Mouse (Mus musculus) stomach, embryonic 15.5 days (tissue): Measurements from ENCODE around the gene Pole2. TPM values are rescaled to one million over a fixed set of nuclear protein-coding genes. Genes with fewer than 3 reads are reported as not detected.
A peak's percentile ranks its signal among the peaks of the same experiment; 100 is the strongest.

Source experiments
- ATAC-seq: fragments of 200-750 bp; cut with Nextera tagmentation; 2 replicates; pipeline ENCODE4 v1.8.0; 2017; ENCODE audit warnings: low read depth, moderate number of reproducible peaks, moderate TSS enrichment; ENCODE audit not compliant: insufficient read depth, low FRiP score
- H3K27ac ChIP-seq: fragments of 300-500 bp; sonication (generic); 2 replicates; pipeline ENCODE4 v1.5.1; 2015; ENCODE audit warnings: mild to moderate bottlenecking, inconsistent platforms
- H3K27me3 ChIP-seq: fragments of 300-500 bp; sonication (generic); replicated peaks from 2 replicates; pipeline ENCODE4 v1.6.1; 2015; ENCODE audit warnings: inconsistent platforms
- H3K36me3 ChIP-seq: fragments of 300-500 bp; sonication (generic); 2 replicates; pipeline ENCODE4 v1.6.1; 2015; ENCODE audit warnings: inconsistent platforms
- H3K4me1 ChIP-seq: fragments of 300-500 bp; sonication (generic); 2 replicates; pipeline ENCODE4 v1.6.1; 2015; ENCODE audit warnings: inconsistent platforms
- H3K4me2 ChIP-seq: fragments of 300-500 bp; sonication (generic); 2 replicates; pipeline ENCODE4 v1.6.1; 2015; ENCODE audit warnings: mild to moderate bottlenecking, inconsistent platforms
- H3K4me3 ChIP-seq: fragments of 300-500 bp; sonication (generic); replicated peaks from 2 replicates; pipeline ENCODE4 v1.5.1; 2015; ENCODE audit warnings: inconsistent platforms
- H3K9ac ChIP-seq: fragments of 300-500 bp; sonication (generic); 2 replicates; pipeline ENCODE4 v1.6.1; 2015; ENCODE audit warnings: inconsistent platforms
- H3K9me3 ChIP-seq: fragments of 300-500 bp; sonication (generic); 2 replicates; pipeline ENCODE4 v1.6.1; 2016; ENCODE audit warnings: inconsistent platforms
- WGBS: fragments of 180-500 bp; shearing (Covaris S2); methylation state at CpG from one replicate; pipeline ENCODE4 v1.1.7; 2015; 5-methylcytosine and 5-hydroxymethylcytosine counted together
- polyA plus RNA-seq: library from polyadenylated mRNA; unstranded; fragments of >200 nt; fragmentation: Nextera tagmentation; extraction: Ambion mirVana; gene quantifications from 2 replicates; pipeline ENCODE4 v1.2.1, GENCODE M21; 2015

Pole2 gene
- polyA plus RNA-seq, 1 experiment from 2014 or later = 24.3 TPM

GRCm38 (mm10) chr12:69238284-69238683 lies 10.3 kb upstream of the Pole2 start:
- Histone ChIP-seq H3K27me3 (no peaks in the 10 kb centered on the region), H3K9ac (no peak overlapping the region), H3K27ac (no peak overlapping the region), H3K4me3 (no peak overlapping the region), H3K4me1 (0 out of 2 replicates have a peak, but pooled peaks cover 4% of the 10 kb centered on the region), H3K36me3 (no peaks in the 10 kb centered on the region), H3K9me3 (no peaks in the 10 kb centered on the region), H3K4me2 (no peak overlapping the region)
- WGBS = 36% methylated on average over 3 of the region's 3 CpGs
- no peak for ATAC-seq

GRCm38 (mm10) chr12:69235782-69236181 lies 7.8 kb upstream of the Pole2 start:
- Histone ChIP-seq H3K36me3 (no peaks in the 10 kb centered on the region), H3K4me2 (no peak overlapping the region), H3K9me3 (no peaks in the 10 kb centered on the region), H3K4me3 (no peak overlapping the region), H3K9ac (no peak overlapping the region), H3K4me1 (no peaks in the 10 kb centered on the region), H3K27ac (no peak overlapping the region; the same call in 1 of the 2 replicates), H3K27me3 (no peaks in the 10 kb centered on the region)
- ATAC-seq = peak; percentile 75
- 78% methylated on average over 6 of the region's 6 CpGs for WGBS

GRCm38 (mm10) chr12:69229251-69229650 lies 1.3 kb upstream of the Pole2 start:
- Histone ChIP-seq H3K9ac (no peak overlapping the region), H3K9me3 (no peaks in the 10 kb centered on the region), H3K4me2 (no peak overlapping the region), H3K4me1 (peaks cover 6% of the 10 kb centered on the region; the same call in 1 of the 2 replicates), H3K27ac (no peak overlapping the region), H3K36me3 (no peaks in the 10 kb centered on the region), H3K27me3 (no peaks in the 10 kb centered on the region), H3K4me3 (no peak overlapping the region)
- ATAC-seq = no peak
- WGBS = 66% methylated on average over 2 of the region's 2 CpGs

- peaks cover 4% of the 10 kb centered on the region; the same call in 1 of the 2 replicates for H3K36me3 ChIP-seq
- no peaks in the 10 kb centered on the region for H3K27me3 ChIP-seq
- H3K4me1 ChIP-seq = no peaks in the 10 kb centered on the region
- no peak overlapping the region for H3K4me3 ChIP-seq
- no peak overlapping the region for H3K4me2 ChIP-seq
- no peak overlapping the region for H3K9ac ChIP-seq
- WGBS = 90% methylated on average over 19 of the region's 19 CpGs
- no peak for ATAC-seq
- no peaks in the 10 kb centered on the region for H3K9me3 ChIP-seq
- no peak overlapping the region for H3K27ac ChIP-seq
These were observed 7.2 kb downstream of the Pole2 start for GRCm38 (mm10) chr12:69220613-69221277.

GRCm38 (mm10) chr12:69216587-69216986 lies 11.4 kb downstream of the Pole2 start:
- ATAC-seq = no peak
- Histone ChIP-seq H3K9me3 (no peaks in the 10 kb centered on the region), H3K4me1 (no peaks in the 10 kb centered on the region)

GRCm38 (mm10) chr12:69215000-69215785 lies 12.8 kb downstream of the Pole2 start:
- H3K36me3 ChIP-seq = peaks cover 14% of the 10 kb centered on the region

More at GRCm38 (mm10) chr12:69216587-69216986, 11.4 kb downstream of the Pole2 start:
- Histone ChIP-seq H3K36me3 (peaks cover 18% of the 10 kb centered on the region), H3K27ac (no peak overlapping the region), H3K9ac (no peak overlapping the region), H3K4me3 (no peak overlapping the region), H3K4me2 (no peak overlapping the region), H3K27me3 (no peaks in the 10 kb centered on the region)
- 95% methylated on average over 7 of the region's 7 CpGs for WGBS

GRCm38 (mm10) chr12:69214393-69214792 lies 13.6 kb downstream of the Pole2 start:
- WGBS = 92% methylated on average over 7 of the region's 7 CpGs
- Histone ChIP-seq H3K36me3 (peaks cover 14% of the 10 kb centered on the region), H3K27ac (no peak overlapping the region)

More at GRCm38 (mm10) chr12:69215000-69215785, 12.8 kb downstream of the Pole2 start:
- Histone ChIP-seq H3K4me1 (no peaks in the 10 kb centered on the region), H3K27ac (no peak overlapping the region), H3K27me3 (no peaks in the 10 kb centered on the region), H3K9me3 (no peaks in the 10 kb centered on the region), H3K4me3 (no peak overlapping the region), H3K9ac (no peak overlapping the region), H3K4me2 (no peak overlapping the region)
- ATAC-seq = no peak
- WGBS = 79% methylated on average over 3 of the region's 3 CpGs

GRCm38 (mm10) chr12:69213186-69213777 lies 14.7 kb downstream of the Pole2 start:
- H3K27ac ChIP-seq = no peak overlapping the region
- H3K9me3 ChIP-seq = no peaks in the 10 kb centered on the region
- 93% methylated on average over 13 of the region's 13 CpGs for WGBS
- no peak for ATAC-seq
- H3K9ac ChIP-seq = no peak overlapping the region
- H3K4me1 ChIP-seq = no peaks in the 10 kb centered on the region
- H3K36me3 ChIP-seq = peaks cover 14% of the 10 kb centered on the region
- H3K27me3 ChIP-seq = no peaks in the 10 kb centered on the region
- H3K4me3 ChIP-seq = no peak overlapping the region
- no peak overlapping the region for H3K4me2 ChIP-seq

More at GRCm38 (mm10) chr12:69214393-69214792, 13.6 kb downstream of the Pole2 start:
- Histone ChIP-seq H3K4me1 (no peaks in the 10 kb centered on the region), H3K9me3 (no peaks in the 10 kb centered on the region), H3K4me3 (no peak overlapping the region), H3K27me3 (no peaks in the 10 kb centered on the region), H3K4me2 (no peak overlapping the region), H3K9ac (no peak overlapping the region)
- no peak for ATAC-seq

- Histone ChIP-seq H3K4me1 (no peaks in the 10 kb centered on the region), H3K9ac (no peak overlapping the region), H3K9me3 (no peaks in the 10 kb centered on the region), H3K4me3 (no peak overlapping the region), H3K27me3 (no peaks in the 10 kb centered on the region), H3K36me3 (peaks cover 14% of the 10 kb centered on the region), H3K4me2 (no peak overlapping the region), H3K27ac (no peak overlapping the region)
- 73% methylated on average over 5 of the region's 5 CpGs for WGBS
- ATAC-seq = no peak
These were observed 16.9 kb downstream of the Pole2 start for GRCm38 (mm10) chr12:69211057-69211456.

GRCm38 (mm10) chr12:69210056-69210979 lies 17.7 kb downstream of the Pole2 start:
- H3K4me3 ChIP-seq = no peak overlapping the region
- peaks cover 14% of the 10 kb centered on the region for H3K36me3 ChIP-seq
- no peak overlapping the region for H3K4me2 ChIP-seq
- ATAC-seq = no peak
- H3K9ac ChIP-seq = no peak overlapping the region
- no peaks in the 10 kb centered on the region for H3K9me3 ChIP-seq
- no peaks in the 10 kb centered on the region for H3K4me1 ChIP-seq
- WGBS = 89% methylated on average over 18 of the region's 18 CpGs
- H3K27me3 ChIP-seq = no peaks in the 10 kb centered on the region
- H3K27ac ChIP-seq = no peak overlapping the region

- no peak for ATAC-seq
- H3K36me3 ChIP-seq = peaks cover 14% of the 10 kb centered on the region
- H3K4me2 ChIP-seq = no peak overlapping the region
- WGBS = 92% methylated on average over 2 of the region's 2 CpGs
- H3K9ac ChIP-seq = no peak overlapping the region
- H3K27ac ChIP-seq = no peak overlapping the region
- no peaks in the 10 kb centered on the region for H3K4me1 ChIP-seq
- H3K4me3 ChIP-seq = no peak overlapping the region
- no peaks in the 10 kb centered on the region for H3K27me3 ChIP-seq
- no peaks in the 10 kb centered on the region for H3K9me3 ChIP-seq
These were observed 19.5 kb downstream of the Pole2 start for GRCm38 (mm10) chr12:69208520-69208919.
